Mouse (Mus musculus): ENCODE data around the gene Anapc2.

- TF ChIP-seq CTCF (IDR thresholded peaks at IDR 0.05; ENCODE audit: low read depth), result no peak
- TF ChIP-seq EP300 (IDR thresholded peaks at IDR 0.05; ENCODE audit: low read depth), result no peak
These were observed 30.9 kb upstream of the Anapc2 start for GRCm38 (mm10) chr2:25241438-25241775.
